Mouse (Mus musculus) Patski (cell line): ENCODE measurements around the gene Cdk19. TPM values are rescaled to one million over a fixed set of nuclear protein-coding genes. Genes with fewer than 3 reads are reported as not detected.

ENCODE experiments used
- ATAC-seq: fragments of 100-300 bp; one replicate; pipeline ENCODE4 v1.8.0; 2021
- CTCF ChIA-PET: fragments of 350-600 bp; sonication (Branson Sonifier 250); formaldehyde crosslinking; loops from one replicate; lab custom pipeline; 2022; ENCODE audit warnings: inconsistent platforms; lab: Charles Lee
- POLR2A ChIA-PET: fragments of 350-600 bp; sonication (Branson Sonifier 250); formaldehyde crosslinking; loops from one replicate; lab custom pipeline; 2022; ENCODE audit warnings: antibody characterized with exemption, inconsistent platforms; lab: Charles Lee
- DNase-seq: peaks from one replicate; pipeline ENCODE4 v3.0.0-alpha.2; 2011; ENCODE audit warnings: low read depth, low spot score
- H3K27me3 ChIP-seq: fragments of 371-371 bp; one replicate; pipeline ENCODE4 v1.5.1; 2021
- CTCF ChIP-seq: fragments of 100-300 bp; IDR thresholded peaks from one replicate; pipeline ENCODE4 v1.5.1; 2021
- in situ Hi-C: fragments of 300-500 bp; cut with MboI; formaldehyde crosslinking; loops from 3 replicates; pipeline ENCODE4 v1.11.1; 2018; ENCODE audit warnings: low pct_unique_long_range_greater_than_20kb, mixed read lengths
- polyA plus RNA-seq: library from polyadenylated mRNA; unstranded; gene quantifications from one replicate; pipeline ENCODE4 v1.2.3, GENCODE M21; 2021

The Cdk19 gene
- polyA plus RNA-seq, 1 experiment from 2014 or later, result 18.6 TPM

- ChIA-PET POLR2A (no interaction called here), CTCF (no interaction called here)
- in situ Hi-C loops, result no loop called here
Measured at GRCm38 (mm10) chr10:40476535-40477285, 137.3 kb downstream of the Cdk19 start.

DNA sequence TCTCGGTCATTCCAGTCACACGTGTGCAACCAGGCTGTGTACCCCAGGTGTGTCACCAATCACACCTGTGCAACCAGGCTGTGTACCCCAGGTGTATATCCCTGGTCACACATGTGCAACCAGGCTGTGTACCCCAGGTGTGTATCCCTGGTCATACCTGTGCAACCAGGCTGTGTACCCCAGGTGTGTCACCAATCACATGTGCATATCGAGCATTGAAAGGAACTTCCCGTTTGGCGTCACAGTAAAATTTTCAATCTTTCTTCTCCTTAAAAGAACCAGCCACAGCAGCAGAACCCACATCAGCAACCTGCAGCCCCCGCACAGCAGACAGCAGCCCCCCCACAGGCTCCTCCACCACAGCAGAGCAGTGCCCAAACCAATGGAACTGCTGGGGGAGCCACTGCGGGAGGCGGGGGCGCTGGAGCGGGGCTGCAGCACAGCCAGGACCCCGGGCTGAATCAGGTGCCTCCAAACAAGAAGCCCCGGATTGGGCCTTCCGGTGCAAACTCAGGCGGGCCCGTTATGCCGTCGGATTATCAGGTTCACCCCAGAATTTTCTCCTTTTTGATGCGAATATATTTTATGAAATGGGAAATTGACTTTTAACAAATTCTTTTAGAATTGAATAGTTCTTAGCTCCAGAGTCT is 138.2 kb downstream of the Cdk19 start:
- in situ Hi-C loops, result no loop called here

More at GRCm38 (mm10) chr10:40476535-40477285, 137.3 kb downstream of the Cdk19 start:
- no peaks in the 10 kb centered on the region for H3K27me3 ChIP-seq
- TF ChIP-seq CTCF, result no peak
- ATAC-seq (no peak), DNase-seq (no peak)

GRCm38 (mm10) chr10:40478626-40479025 is 139.3 kb downstream of the Cdk19 start:
- ATAC-seq, result no peak
- DNase-seq, result no peak
- no peak for TF ChIP-seq CTCF
- no peaks in the 10 kb centered on the region for H3K27me3 ChIP-seq
- in situ Hi-C loops, result no loop called here
- CTCF ChIA-PET, result no interaction called here
- POLR2A ChIA-PET, result no interaction called here

More for the DNA sequence above, 138.2 kb downstream of the Cdk19 start:
- ChIA-PET POLR2A (no interaction called here), CTCF (no interaction called here)
- no peak for TF ChIP-seq CTCF
- no peak for ATAC-seq
- no peak for DNase-seq
- H3K27me3 ChIP-seq, result no peaks in the 10 kb centered on the region

GRCm38 (mm10) chr10:40479216-40479615 is 139.9 kb downstream of the Cdk19 start:
- ChIA-PET CTCF (no interaction called here), POLR2A (no interaction called here)
- DNase-seq (no peak), ATAC-seq (no peak)
- in situ Hi-C loops, result no loop called here
- TF ChIP-seq CTCF, result no peak
- no peaks in the 10 kb centered on the region for H3K27me3 ChIP-seq

- POLR2A ChIA-PET, result no interaction called here
- DNase-seq, result no peak
- in situ Hi-C loops, result no loop called here
- no peak for ATAC-seq
- CTCF ChIA-PET, result no interaction called here
- H3K27me3 ChIP-seq, result no peaks in the 10 kb centered on the region
- TF ChIP-seq CTCF, result no peak
Measured at GRCm38 (mm10) chr10:40479621-40480193, 140.3 kb downstream of the Cdk19 start.

DNA sequence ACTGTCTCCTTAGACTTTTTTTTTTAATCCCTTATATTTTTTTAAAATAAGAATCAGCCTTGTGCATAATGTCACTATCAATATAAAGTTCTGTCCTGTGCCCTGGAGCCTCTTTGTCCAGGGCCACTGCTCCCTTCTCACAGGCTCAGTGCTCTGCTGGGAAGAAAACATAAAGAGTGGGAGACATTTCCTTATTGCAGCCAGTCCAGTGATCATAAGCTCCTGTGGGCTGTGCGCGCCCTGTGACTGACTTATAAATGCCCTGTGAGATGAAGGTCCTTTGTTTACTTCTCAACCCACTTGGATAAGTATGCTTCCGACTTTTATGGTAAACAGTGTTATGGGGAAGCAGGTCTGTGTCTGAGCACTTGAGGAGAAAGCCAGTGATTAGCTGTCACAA is 142.2 kb downstream of the Cdk19 start:
- POLR2A ChIA-PET, result no interaction called here
- H3K27me3 ChIP-seq, result no peaks in the 10 kb centered on the region
- no peak for ATAC-seq
- CTCF ChIA-PET, result interaction anchor here (1.4 kb wide), 2 partner anchors 22 to 40 kb away, joined by 3 read pairs; no protein-coding TSS in a partner anchor
- DNase-seq, result no peak
- TF ChIP-seq CTCF, result no peak
- in situ Hi-C loops, result no loop called here

DNA sequence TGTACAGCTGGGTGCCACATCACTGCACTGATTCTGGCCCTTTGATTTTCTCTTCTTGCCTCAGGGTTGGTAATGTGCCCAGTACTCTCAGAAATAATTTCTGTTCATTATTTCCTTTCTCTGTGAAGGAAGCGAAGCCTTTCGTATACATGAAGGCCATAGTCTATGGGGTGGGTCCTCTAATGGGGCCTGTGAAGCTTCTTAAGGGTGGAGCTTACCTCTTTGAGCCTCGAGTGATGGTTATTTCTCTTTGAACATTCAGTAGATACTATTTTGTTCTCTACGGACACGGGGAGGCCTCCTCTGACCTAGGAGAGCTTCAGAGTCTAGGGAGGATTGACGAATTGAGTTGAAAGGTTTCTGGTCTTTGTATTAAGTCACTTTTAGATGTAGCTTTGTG is 142.9 kb downstream of the Cdk19 start:
- no peak for TF ChIP-seq CTCF
- CTCF ChIA-PET, result interaction anchor here (1.4 kb wide), 1 partner anchor 23 kb away, joined by 3 read pairs; no protein-coding TSS in a partner anchor
- H3K27me3 ChIP-seq, result no peaks in the 10 kb centered on the region
- ATAC-seq, result no peak
- POLR2A ChIA-PET, result no interaction called here
- in situ Hi-C loops, result no loop called here
- DNase-seq, result no peak

DNA sequence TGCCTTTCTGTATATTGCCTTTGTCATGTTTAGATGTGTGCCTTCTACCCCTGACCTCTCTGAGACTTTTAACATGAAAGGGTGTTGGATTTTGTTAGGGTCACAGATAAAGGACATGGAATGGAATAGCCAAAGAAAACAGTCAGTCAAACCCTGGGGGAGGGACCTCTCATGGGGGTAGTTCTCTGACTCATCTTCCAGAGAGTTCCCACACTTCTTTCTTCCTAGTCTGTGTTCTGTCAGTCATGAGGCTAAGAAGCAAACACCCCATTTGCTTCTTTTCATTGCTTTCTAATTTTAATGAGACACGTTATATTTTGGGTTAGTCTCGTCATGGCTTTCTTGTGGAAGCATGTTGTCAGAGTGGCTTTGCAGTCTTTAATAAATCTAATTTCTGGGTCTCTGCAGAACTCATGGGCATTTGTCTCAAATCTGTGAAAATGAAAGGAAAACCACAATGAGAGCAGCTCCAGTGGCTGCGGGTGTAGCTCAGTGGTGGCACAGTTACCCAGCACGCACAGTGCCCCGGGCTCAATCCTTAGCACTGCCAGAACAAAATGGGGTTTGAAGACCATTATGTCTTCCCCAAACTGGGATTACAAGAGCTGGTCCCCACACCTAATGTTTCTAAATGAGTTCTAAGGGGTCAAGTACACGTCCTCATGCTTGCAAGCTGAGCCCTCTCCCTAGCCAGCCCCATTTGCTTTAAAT is 149.9 kb downstream of the Cdk19 start:
- CTCF ChIA-PET, result no interaction called here
- H3K27me3 ChIP-seq, result no peaks in the 10 kb centered on the region
- no peak for ATAC-seq
- POLR2A ChIA-PET, result no interaction called here
- TF ChIP-seq CTCF, result no peak
- in situ Hi-C loops, result no loop called here
- DNase-seq, result no peak

GRCm38 (mm10) chr10:40491131-40491530 is 151.8 kb downstream of the Cdk19 start:
- ChIA-PET CTCF (interaction anchor here (1.0 kb wide), 1 partner anchor 67 kb away, joined by 3 read pairs; no protein-coding TSS in a partner anchor), POLR2A (no interaction called here)
- ATAC-seq, result no peak
- TF ChIP-seq CTCF, result no peak
- no peak for DNase-seq
- in situ Hi-C loops, result no loop called here
- H3K27me3 ChIP-seq, result no peaks in the 10 kb centered on the region

GRCm38 (mm10) chr10:40491748-40492147 is 152.4 kb downstream of the Cdk19 start:
- in situ Hi-C loops, result no loop called here
- ATAC-seq (no peak), DNase-seq (no peak)
- no peaks in the 10 kb centered on the region for H3K27me3 ChIP-seq
- no peak for TF ChIP-seq CTCF
- POLR2A ChIA-PET, result no interaction called here
- CTCF ChIA-PET, result interaction anchor here (1.0 kb wide), 1 partner anchor 67 kb away, joined by 3 read pairs; no protein-coding TSS in a partner anchor
